Mouse (Mus musculus): ENCODE measurements around the gene Olfr665.
"Not testable (repeated sequence)": the region's sequence is repeated elsewhere in the genome, so short reads cannot be mapped to it uniquely, and the experiment has no call there.

Olfr665 gene

GRCm38 (mm10) chr7:104877731-104878130 is at the start of gene Olfr665:
Gene Olfr665, plus strand, starts transcription at chr7:104878031.
- no peak for DNase-seq

GRCm38 (mm10) chr7:104842503-104842902 is 35.3 kb upstream of the Olfr665 start, which contains the start of gene Usp17lb:
Gene Usp17lb, minus strand, starts transcription at chr7:104842603.
- DNase-seq: no peak

GRCm38 (mm10) chr7:104843731-104844287 is 34.0 kb upstream of the Olfr665 start:
- DNase-seq: no peak

GRCm38 (mm10) chr7:104851546-104851945 is 26.3 kb upstream of the Olfr665 start:
- not testable (repeated sequence) for DNase-seq

- DNase-seq: no peak
Observed at GRCm38 (mm10) chr7:104855248-104855750, 22.5 kb upstream of the Olfr665 start.

GRCm38 (mm10) chr7:104856709-104857108 is 21.1 kb upstream of the Olfr665 start, which contains the start of gene Usp17la:
Gene Usp17la, plus strand, starts transcription at chr7:104857009.
- not testable (repeated sequence) for DNase-seq

GRCm38 (mm10) chr7:104857683-104858082 is 20.1 kb upstream of the Olfr665 start:
- DNase-seq: no peak

GRCm38 (mm10) chr7:104861381-104861780 is 16.4 kb upstream of the Olfr665 start:
- DNase-seq: no peak

GRCm38 (mm10) chr7:104895852-104896251 is 18.0 kb downstream of the Olfr665 start, which contains the start of gene Olfr666:
Gene Olfr666, minus strand, starts transcription at chr7:104895952.
- DNase-seq: no peak

- no peak for DNase-seq
Observed at GRCm38 (mm10) chr7:104921382-104921781, 43.6 kb downstream of the Olfr665 start, which contains the start of gene Olfr667. Gene Olfr667, minus strand, starts transcription at chr7:104921482.

- no peak for DNase-seq
Observed at GRCm38 (mm10) chr7:104927957-104928356, 50.1 kb downstream of the Olfr665 start, which contains the start of gene Olfr668. Gene Olfr668, minus strand, starts transcription at chr7:104928057.

Measured in right cerebral cortex, postnatal 4 days (tissue).